In the genomic region with DNA sequence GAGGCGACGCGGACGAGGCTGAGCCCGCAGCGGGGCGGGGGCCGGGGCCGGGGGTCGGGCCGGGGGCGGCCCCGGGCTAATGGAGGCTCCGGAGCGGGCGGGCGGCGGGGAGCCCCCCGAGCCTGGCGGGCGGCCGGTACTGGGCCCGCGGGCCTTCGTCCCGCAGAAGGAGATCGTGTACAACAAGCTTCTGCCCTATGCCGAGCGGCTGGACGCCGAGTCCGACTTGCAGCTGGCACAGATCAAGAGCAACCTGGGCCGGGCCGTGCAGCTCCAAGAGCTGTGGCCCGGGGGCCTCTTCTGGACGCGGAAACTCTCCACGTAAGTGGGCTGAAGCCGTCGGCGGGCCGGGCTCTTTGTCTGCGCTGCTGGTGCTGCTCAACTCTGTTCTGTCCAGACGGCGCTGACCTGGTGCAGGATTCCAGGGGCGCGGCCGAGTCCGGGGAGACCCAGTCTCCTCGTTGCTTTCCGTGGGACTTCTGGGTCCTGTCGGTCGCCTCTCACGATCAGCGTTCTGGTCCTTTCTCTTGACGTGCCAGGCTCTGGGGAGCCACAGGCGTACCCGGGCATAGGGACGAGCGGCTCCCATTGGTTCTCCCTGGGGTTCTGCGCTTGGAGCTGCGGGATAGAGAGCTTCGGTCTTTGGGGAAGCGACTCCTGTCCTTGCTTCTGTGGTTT, we compare ENCODE assay signal across 8 mouse cellular contexts. TPM values are rescaled to one million over a fixed set of nuclear protein-coding genes. Genes with fewer than 3 reads are reported as not detected.
DNase-seq lines count a peak whose midpoint lies in the region; ATAC-seq and TF ChIP-seq lines count a peak whose summit lies in the region.

No protein-coding gene starts in this region.

- peak overlapping the region; percentile 73 for H3K4me2 ChIP-seq in forebrain, postnatal 0 days (ENCODE audit: low read depth)
- peak overlapping the region; percentile 41 for H3K4me2 ChIP-seq in hindbrain, embryonic 11.5 days (replicated peaks; ENCODE audit: low read depth, low read length)

- H3K36me3 ChIP-seq in forebrain, postnatal 0 days (ENCODE audit: insufficient read depth), result no peaks in the 10 kb centered on the region
- no peaks in the 10 kb centered on the region for H3K36me3 ChIP-seq in hindbrain, embryonic 11.5 days (ENCODE audit: control insufficient read depth, insufficient read depth, low read length)

- under 1% methylated on average over 59 of the region's 64 CpGs for WGBS in cerebellum, adult 2 months
- WGBS in forebrain, postnatal 0 days, result under 1% methylated on average over 63 of the region's 64 CpGs
- under 1% methylated on average over 47 of the region's 64 CpGs for WGBS in hindbrain, embryonic 11.5 days

- H3K27me3 ChIP-seq in cerebellum, adult 2 months (ENCODE audit: control insufficient read depth, insufficient read depth, low read length), result no peaks in the 10 kb centered on the region
- no peaks in the 10 kb centered on the region for H3K27me3 ChIP-seq in forebrain, postnatal 0 days (ENCODE audit: insufficient read depth, low read length)
- H3K27me3 ChIP-seq in hindbrain, embryonic 11.5 days (ENCODE audit: control insufficient read depth, insufficient read depth, low read length), result no peaks in the 10 kb centered on the region

- peak overlapping the region; percentile 98 for H3K4me3 ChIP-seq in cerebellum, adult 2 months (replicated peaks; ENCODE audit: insufficient read depth, low read depth, low read length)
- peak overlapping the region; percentile 99 for H3K4me3 ChIP-seq in forebrain, postnatal 0 days (ENCODE audit: low read depth, low read length)
- peak overlapping the region; percentile 94 for H3K4me3 ChIP-seq in hindbrain, embryonic 11.5 days (ENCODE audit: low read depth, low read length)

- peaks cover 5% of the 10 kb centered on the region for H3K4me1 ChIP-seq in cerebellum, adult 2 months (ENCODE audit: control insufficient read depth, insufficient read depth, low read length)
- peaks cover 16% of the 10 kb centered on the region for H3K4me1 ChIP-seq in forebrain, postnatal 0 days (ENCODE audit: insufficient read depth)
- no peaks in the 10 kb centered on the region for H3K4me1 ChIP-seq in hindbrain, embryonic 11.5 days (replicated peaks; ENCODE audit: control insufficient read depth, insufficient read depth, low read length)

- peak; percentile 76 for DNase-seq in Muller cell, postnatal 12 days (ENCODE audit: inconsistent ontology term)
- DNase-seq in cerebellum, adult 2 months, result peak; percentile 54 to 70
- DNase-seq in forebrain, postnatal 0 days, result peak; percentile 64
- peak; percentile 76 for DNase-seq in hindbrain, embryonic 11.5 days (ENCODE audit: low spot score)
- DNase-seq in left cerebral cortex, adult 11 months (ENCODE audit: low spot score), result peak; percentile 14
- peak; percentile 75 to 76 for DNase-seq in lung, postnatal 4 days
- DNase-seq in retina, postnatal 7 days (ENCODE audit: low read depth, low spot score), result peak; percentile 28
- peak; percentile 55 for DNase-seq in urinary bladder, postnatal 14 days (ENCODE audit: low spot score)

- TF ChIP-seq POLR2A in cerebellum, adult 2 months (IDR thresholded peaks at IDR 0.05; ENCODE audit: borderline replicate concordance, insufficient read depth, low read length), result no peak

- peak overlapping the region; percentile 90 for H3K9ac ChIP-seq in forebrain, postnatal 0 days
- peak overlapping the region; percentile 98 for H3K9ac ChIP-seq in hindbrain, embryonic 11.5 days (ENCODE audit: low read depth, low read length)

- ATAC-seq in forebrain, postnatal 0 days, result peak; percentile 68
- ATAC-seq in hindbrain, embryonic 11.5 days (ENCODE audit: low FRiP score), result peak; percentile 83

- peak overlapping the region; percentile 14 for H3K27ac ChIP-seq in cerebellum, adult 2 months (ENCODE audit: insufficient read depth, low read length)
- peak overlapping the region; percentile 92 for H3K27ac ChIP-seq in forebrain, postnatal 0 days (ENCODE audit: low read depth, low read length)
- peak overlapping the region; percentile 90 for H3K27ac ChIP-seq in hindbrain, embryonic 11.5 days (ENCODE audit: low read depth, low read length)

- no peak for TF ChIP-seq CTCF in cerebellum, adult 2 months (IDR thresholded peaks at IDR 0.05; ENCODE audit: borderline replicate concordance, insufficient read depth, low read depth, low read length)
- TF ChIP-seq CTCF in forebrain, postnatal 0 days (IDR thresholded peaks at IDR 0.05; ENCODE audit: low read depth), result no peak

- no peaks in the 10 kb centered on the region for H3K9me3 ChIP-seq in forebrain, postnatal 0 days (ENCODE audit: low read length)
- H3K9me3 ChIP-seq in hindbrain, embryonic 11.5 days (ENCODE audit: control insufficient read depth, low read length), result no peaks in the 10 kb centered on the region

RNA-seq across cellular contexts. Expression of a gene that starts 0.5 kb away (rescaled TPM):
- polyA plus RNA-seq in cerebellum, adult 2 months (2012; rRNA removed), result 29.5 and 30.5 TPM in 2 replicates
- total RNA-seq in forebrain, postnatal 0 days (2014; rRNA removed), result 50.9 and 57.4 TPM in 2 replicates
- 6.1 and 7.8 TPM in 2 replicates for polyA plus RNA-seq in forebrain, postnatal 0 days (2015; fragmentation: Nextera tagmentation; extraction: Ambion mirVana)
- polyA plus RNA-seq in hindbrain, embryonic 11.5 days (2014; fragmentation: Nextera tagmentation; extraction: Ambion mirVana), result 36.8 and 48.5 TPM in 2 replicates

Comparison
In these comparisons a context has a peak if more than half of its experiments do, and no peak if none do; other contexts are left out.
1. Peak in every context shown above with its lines: DNase-seq, ATAC-seq, H3K4me3 ChIP-seq and H3K27ac ChIP-seq.
2. DNase-seq: peak in every context shown above with its lines; median percentile 76 in Muller cell, postnatal 12 days; 76 in hindbrain, embryonic 11.5 days; 76 in lung, postnatal 4 days; 64 in forebrain, postnatal 0 days; 62 in cerebellum, adult 2 months; 55 in urinary bladder, postnatal 14 days; 28 in retina, postnatal 7 days; 14 in left cerebral cortex, adult 11 months.
3. H3K27ac ChIP-seq: peak in every context shown above with its lines; median percentile 92 in forebrain, postnatal 0 days; 90 in hindbrain, embryonic 11.5 days; 14 in cerebellum, adult 2 months.